Mouse (Mus musculus) myocyte (in vitro differentiated cells): ENCODE results near the gene Cldn19. TPM values are rescaled to one million over a fixed set of nuclear protein-coding genes. Genes with fewer than 3 reads are reported as not detected.
"Not testable (repeated sequence)": the region's sequence is repeated elsewhere in the genome, so short reads cannot be mapped to it uniquely, and the experiment has no call there.

ENCODE experiments used
- H3K27me3 ChIP-seq: one replicate; pipeline ENCODE4 v1.6.1; 2011; ENCODE audit not compliant: control insufficient read depth, insufficient read depth, insufficient read length
- H3K36me3 ChIP-seq: one replicate; pipeline ENCODE4 v1.6.1; 2011; ENCODE audit not compliant: control insufficient read depth, insufficient read depth
- H3K4me2 ChIP-seq: one replicate; pipeline ENCODE4 v1.6.1; 2011; ENCODE audit warnings: low read depth, control low read depth
- H3K4me3 ChIP-seq: one replicate; pipeline ENCODE4 v1.5.1; 2011; ENCODE audit warnings: mild to moderate bottlenecking, control low read depth, moderate library complexity
- H3K79me2 ChIP-seq: one replicate; pipeline ENCODE4 v1.6.1; 2011; ENCODE audit not compliant: control insufficient read depth, insufficient read depth
- H3ac ChIP-seq: one replicate; pipeline ENCODE4 v1.6.1; 2011; ENCODE audit not compliant: control insufficient read depth, insufficient read length
- CEBPB ChIP-seq: IDR thresholded peaks from 2 replicates; pipeline ENCODE4 v1.6.1; 2011; ENCODE audit warnings: mild to moderate bottlenecking, moderate library complexity; ENCODE audit not compliant: poor library complexity, insufficient read depth, severe bottlenecking
- E2F4 ChIP-seq: IDR thresholded peaks from one replicate; pipeline ENCODE4 v1.6.1; 2011; ENCODE audit warnings: mild to moderate bottlenecking, control low read depth, moderate library complexity; ENCODE audit not compliant: insufficient read depth
- MAX ChIP-seq: IDR thresholded peaks from one replicate; pipeline ENCODE4 v1.6.1; 2011; ENCODE audit warnings: low read depth, mild to moderate bottlenecking, control low read depth
- MYOD1 ChIP-seq, 3 experiments: IDR thresholded peaks; one replicate each; pipeline ENCODE4 v1.6.1; 2011; ENCODE audit warnings: control low read depth in 2 of 3, low read depth in 2 of 3, mild to moderate bottlenecking in 2 of 3, moderate library complexity in 1 of 3; ENCODE audit not compliant: insufficient read length in 2 of 3, control insufficient read depth in 1 of 3
- MYOG ChIP-seq, 3 experiments: IDR thresholded peaks; one replicate each; pipeline ENCODE4 v1.6.1; 2011; ENCODE audit warnings: control low read depth in 2 of 3, low read depth in 2 of 3, mild to moderate bottlenecking in 2 of 3; ENCODE audit not compliant: insufficient read length in 2 of 3, control insufficient read depth in 1 of 3, insufficient read depth in 1 of 3
- POLR2A ChIP-seq: IDR thresholded peaks from one replicate; pipeline ENCODE4 v1.6.1; 2011; ENCODE audit warnings: low read depth, mild to moderate bottlenecking, control low read depth, moderate library complexity; ENCODE audit not compliant: insufficient read length
- POLR2AphosphoS2 ChIP-seq: IDR thresholded peaks from one replicate; pipeline ENCODE4 v1.6.1; 2011; ENCODE audit warnings: low read depth, control low read depth; ENCODE audit not compliant: insufficient read length
- REST ChIP-seq: IDR thresholded peaks from one replicate; pipeline ENCODE4 v1.6.1; 2011; ENCODE audit warnings: mild to moderate bottlenecking, control low read depth, moderate library complexity; ENCODE audit not compliant: insufficient read depth, insufficient read length
- SRF ChIP-seq: IDR thresholded peaks from one replicate; pipeline ENCODE4 v1.6.1; 2011; ENCODE audit warnings: low read depth; ENCODE audit not compliant: control insufficient read depth, insufficient read length
- TCF12 ChIP-seq: IDR thresholded peaks from one replicate; pipeline ENCODE4 v1.6.1; 2011; ENCODE audit warnings: mild to moderate bottlenecking, control low read depth; ENCODE audit not compliant: poor library complexity, insufficient read depth, severe bottlenecking
- TCF3 ChIP-seq: IDR thresholded peaks from one replicate; pipeline ENCODE4 v1.6.1; 2011; ENCODE audit warnings: low read depth, control low read depth; ENCODE audit not compliant: insufficient read length
- USF1 ChIP-seq: IDR thresholded peaks from one replicate; pipeline ENCODE4 v1.6.1; 2011; ENCODE audit warnings: low read depth, mild to moderate bottlenecking, control low read depth, moderate library complexity
- polyA plus RNA-seq: library from polyadenylated mRNA; unstranded; fragments of >200 nt; fragmentation: generic; extraction: Trizol; gene quantifications from one replicate; pipeline ENCODE4 v1.2.1, GENCODE M21; 2012; ENCODE audit warnings: missing spikeins

Gene Cldn19
- polyA plus RNA-seq, 1 experiment, result 0.01 TPM

DNA sequence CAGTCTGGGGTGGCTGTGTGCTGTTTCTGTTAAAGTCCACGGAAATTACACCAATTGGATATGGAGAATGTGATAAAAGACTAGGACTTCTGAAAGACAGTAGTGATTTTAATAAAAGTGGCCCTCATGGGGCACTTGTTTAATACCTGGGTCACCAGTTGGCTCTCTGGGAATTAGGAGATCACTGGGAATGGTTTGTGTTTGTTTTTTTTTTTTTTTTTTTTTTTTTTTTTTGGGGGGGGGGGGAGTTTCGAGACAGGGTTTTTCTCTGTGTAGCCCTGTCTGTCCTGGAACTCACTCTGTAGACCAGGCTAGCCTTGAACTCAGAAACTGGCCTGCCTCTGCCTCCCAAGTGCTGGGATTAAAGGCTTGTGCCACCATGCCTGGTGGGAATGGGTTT lies 20.5 kb downstream of the Cldn19 start:
- no peak overlapping the region for H3K4me3 ChIP-seq
- H3K36me3 ChIP-seq, result peaks cover 45% of the 10 kb centered on the region
- no peak overlapping the region for H3ac ChIP-seq
- no peaks in the 10 kb centered on the region for H3K27me3 ChIP-seq
- H3K79me2 ChIP-seq, result no peaks in the 10 kb centered on the region
- H3K4me2 ChIP-seq, result no peak overlapping the region
- TF ChIP-seq MAX, result no peak
- no peak for TF ChIP-seq POLR2A
- TF ChIP-seq MYOG (IDR thresholded peaks at IDR 0.05; ENCODE audit: control insufficient read depth in 1 of 3, insufficient read depth in 1 of 3, insufficient read length in 2 of 3, low read depth in 2 of 3), result no peak
- no peak for TF ChIP-seq SRF
- no peak for TF ChIP-seq E2F4
- no peak for TF ChIP-seq CEBPB
- no peak for TF ChIP-seq USF1
- no peak for TF ChIP-seq POLR2AphosphoS2
- TF ChIP-seq TCF3, result no peak

DNA sequence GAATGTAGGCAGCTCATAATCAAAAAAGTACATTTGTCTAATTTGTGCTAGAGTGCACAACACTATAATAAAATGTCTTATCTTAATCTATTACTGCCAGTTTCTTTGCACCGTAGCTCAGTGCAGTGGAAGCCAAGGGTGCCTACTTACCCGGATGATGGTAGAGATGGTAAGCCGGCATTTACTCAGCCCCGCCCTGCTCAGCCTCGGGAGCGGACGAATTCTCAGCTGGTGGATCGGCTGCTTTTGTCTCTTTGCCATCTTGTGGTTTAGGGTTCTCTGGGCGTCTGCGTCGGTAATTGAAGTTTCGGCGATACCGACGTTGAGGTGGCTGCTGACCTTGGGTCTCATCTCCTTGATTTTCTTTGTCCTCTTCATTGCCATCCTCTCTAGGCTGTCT lies 23.6 kb downstream of the Cldn19 start:
- H3K27me3 ChIP-seq, H3ac ChIP-seq, H3K4me2 ChIP-seq, H3K4me3 ChIP-seq, H3K79me2 ChIP-seq: not testable (repeated sequence)
- peaks cover 64% of the 10 kb centered on the region for H3K36me3 ChIP-seq

- H3K79me2 ChIP-seq, result peaks cover 67% of the 10 kb centered on the region
- H3ac ChIP-seq, result no peak overlapping the region
- peaks cover 52% of the 10 kb centered on the region for H3K36me3 ChIP-seq
- no peak overlapping the region for H3K4me2 ChIP-seq
- no peaks in the 10 kb centered on the region for H3K27me3 ChIP-seq
- no peak overlapping the region for H3K4me3 ChIP-seq
- no peak for TF ChIP-seq POLR2AphosphoS2
Observed at GRCm38 (mm10) chr4:119284861-119285260, 29.6 kb downstream of the Cldn19 start.

GRCm38 (mm10) chr4:119285336-119285735 lies 30.1 kb downstream of the Cldn19 start:
- TF ChIP-seq POLR2A (no peak), USF1 (no peak), POLR2AphosphoS2 (no peak), MAX (no peak), TCF3 (no peak), SRF (no peak), E2F4 (no peak), CEBPB (no peak), MYOG (IDR thresholded peaks at IDR 0.05; ENCODE audit: control insufficient read depth in 1 of 3, insufficient read depth in 1 of 3, insufficient read length in 2 of 3, low read depth in 2 of 3) (no peak), TCF12 (no peak), REST (no peak), MYOD1 (IDR thresholded peaks at IDR 0.05; ENCODE audit: control insufficient read depth in 1 of 3, insufficient read length in 2 of 3, low read depth in 2 of 3) (no peak)
- Histone ChIP-seq H3K4me3 (no peak overlapping the region), H3ac (no peak overlapping the region), H3K79me2 (peaks cover 72% of the 10 kb centered on the region), H3K4me2 (no peak overlapping the region), H3K27me3 (no peaks in the 10 kb centered on the region), H3K36me3 (peaks cover 53% of the 10 kb centered on the region)

GRCm38 (mm10) chr4:119291921-119292320 lies 36.7 kb downstream of the Cldn19 start:
- Histone ChIP-seq H3K4me2 (peak overlapping the region; percentile 92), H3K79me2 (peaks cover 72% of the 10 kb centered on the region), H3K36me3 (peaks cover 16% of the 10 kb centered on the region), H3K4me3 (peak overlapping the region; percentile 86), H3ac (no peak overlapping the region), H3K27me3 (no peaks in the 10 kb centered on the region)
- TF ChIP-seq TCF12, result no peak
- no peak for TF ChIP-seq SRF
- no peak for TF ChIP-seq MAX
- no peak for TF ChIP-seq POLR2AphosphoS2
- no peak for TF ChIP-seq MYOD1 (IDR thresholded peaks at IDR 0.05; ENCODE audit: control insufficient read depth in 1 of 3, insufficient read length in 2 of 3, low read depth in 2 of 3)
- TF ChIP-seq USF1, result no peak
- TF ChIP-seq MYOG (IDR thresholded peaks at IDR 0.05; ENCODE audit: control insufficient read depth in 1 of 3, insufficient read depth in 1 of 3, insufficient read length in 2 of 3, low read depth in 2 of 3), result no peak
- no peak for TF ChIP-seq POLR2A
- TF ChIP-seq TCF3, result no peak
- no peak for TF ChIP-seq REST
- TF ChIP-seq CEBPB, result no peak
